Mouse (Mus musculus): ENCODE data around the gene A830005F24Rik. TPM values are rescaled to one million over a fixed set of nuclear protein-coding genes. Genes with fewer than 3 reads are reported as not detected.

The A830005F24Rik gene
- polyA plus RNA-seq, 1 experiment from 2014 or later = 0.30 TPM

DNA sequence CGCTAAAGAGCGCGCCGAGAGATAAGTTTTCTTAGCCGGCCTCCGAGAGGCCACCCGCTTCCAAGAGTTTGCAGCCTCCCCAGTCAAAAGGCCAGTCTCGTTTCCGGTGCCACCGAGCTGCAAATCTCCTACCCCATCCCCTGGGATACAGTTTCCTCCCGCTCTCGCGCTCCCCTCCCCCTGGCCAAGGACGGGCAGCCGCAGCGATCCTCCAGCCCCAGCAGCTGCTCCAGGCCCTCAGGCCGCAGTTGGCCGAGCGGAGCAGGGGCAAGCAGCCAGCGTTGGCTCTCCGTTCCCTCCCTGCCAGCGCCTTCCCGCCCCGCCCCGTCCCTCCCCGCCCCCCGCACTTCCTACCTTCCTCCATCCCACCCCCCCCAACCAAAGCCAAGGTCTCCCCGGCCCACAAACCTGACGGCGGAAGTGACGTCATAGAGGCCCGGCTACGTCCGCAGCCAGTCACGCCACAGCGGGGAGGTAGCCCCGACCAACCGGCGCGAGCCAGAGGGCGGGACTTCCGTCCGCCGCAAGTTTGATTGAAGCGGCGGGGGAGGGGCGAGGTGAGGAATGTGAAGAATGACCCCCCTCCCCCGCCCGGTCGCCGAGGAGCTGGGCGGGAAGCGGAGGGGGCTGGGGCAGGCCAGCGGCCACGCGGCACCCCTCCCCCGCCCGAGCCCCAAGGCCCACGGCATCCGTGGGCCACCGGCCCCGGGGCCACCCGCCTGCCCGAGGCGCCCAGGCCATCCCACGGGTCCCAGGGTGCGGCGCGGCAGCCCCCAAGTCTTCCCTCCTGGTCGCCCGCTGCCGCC, 32.3 kb downstream of the A830005F24Rik start:
- H3K9me3 ChIP-seq (replicated peaks) = no peaks in the 10 kb centered on the region
- H3K9ac ChIP-seq = peak overlapping the region; percentile 99
- H3K4me1 ChIP-seq (replicated peaks) = peaks cover 33% of the 10 kb centered on the region
- peak overlapping the region; percentile 99 for H3K27ac ChIP-seq (replicated peaks)
- H3K36me3 ChIP-seq (replicated peaks) = 0 out of 2 replicates have a peak, but pooled peaks cover 3% of the 10 kb centered on the region
- no peaks in the 10 kb centered on the region for H3K27me3 ChIP-seq
- under 1% methylated on average over 66 of the region's 72 CpGs for WGBS (ENCODE audit: insufficient replicate concordance)
- ATAC-seq (ENCODE audit: insufficient read depth) = peak; percentile 77
- H3K4me3 ChIP-seq (replicated peaks) = peak overlapping the region; percentile 99
- peak overlapping the region; percentile 77 for H3K4me2 ChIP-seq

GRCm38 (mm10) chr13:48546330-48546917, 33.1 kb downstream of the A830005F24Rik start:
- H3K4me3 ChIP-seq (replicated peaks) = peak overlapping the region; percentile 99
- 0% methylated on average over 71 of the region's 72 CpGs for WGBS (ENCODE audit: insufficient replicate concordance)
- H3K9me3 ChIP-seq (replicated peaks) = no peaks in the 10 kb centered on the region
- H3K4me1 ChIP-seq (replicated peaks) = peaks cover 28% of the 10 kb centered on the region
- no peaks in the 10 kb centered on the region for H3K27me3 ChIP-seq
- ATAC-seq (ENCODE audit: insufficient read depth) = peak; percentile 93
- H3K36me3 ChIP-seq (replicated peaks) = 0 out of 2 replicates have a peak, but pooled peaks cover 3% of the 10 kb centered on the region
- H3K4me2 ChIP-seq = peak overlapping the region; percentile 77
- peak overlapping the region; percentile 99 for H3K9ac ChIP-seq
- H3K27ac ChIP-seq (replicated peaks) = peak overlapping the region; percentile 99

DNA sequence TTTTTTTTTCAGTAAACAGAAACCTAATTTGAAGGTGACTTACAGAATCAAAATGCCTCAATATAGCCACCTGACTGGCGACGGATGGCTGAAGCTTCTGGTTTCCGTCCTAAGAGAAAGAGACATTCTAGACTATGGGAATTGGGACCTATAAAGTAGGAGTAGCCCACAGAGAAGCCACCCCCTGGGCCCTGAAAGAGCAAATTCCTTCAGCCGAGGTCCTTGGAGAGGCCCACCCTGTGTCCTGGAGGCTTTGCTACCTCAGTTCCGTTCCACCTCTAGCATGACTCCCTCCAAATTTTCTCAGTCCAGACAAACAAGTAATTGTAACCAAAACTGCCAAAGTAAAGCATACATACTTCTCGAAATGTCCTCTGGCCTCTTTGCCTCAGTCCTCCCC, 34.3 kb downstream of the A830005F24Rik start:
- Histone ChIP-seq H3K4me2 (no peak overlapping the region), H3K27ac (replicated peaks) (no peak overlapping the region), H3K9me3 (replicated peaks) (no peaks in the 10 kb centered on the region), H3K36me3 (replicated peaks) (0 out of 2 replicates have a peak, but pooled peaks cover 3% of the 10 kb centered on the region), H3K27me3 (no peaks in the 10 kb centered on the region), H3K9ac (no peak overlapping the region), H3K4me3 (replicated peaks) (no peak overlapping the region), H3K4me1 (replicated peaks) (peaks cover 32% of the 10 kb centered on the region)
- WGBS (ENCODE audit: insufficient replicate concordance) = 79% methylated on average over 6 of the region's 6 CpGs
- no peak for ATAC-seq (ENCODE audit: insufficient read depth)

DNA sequence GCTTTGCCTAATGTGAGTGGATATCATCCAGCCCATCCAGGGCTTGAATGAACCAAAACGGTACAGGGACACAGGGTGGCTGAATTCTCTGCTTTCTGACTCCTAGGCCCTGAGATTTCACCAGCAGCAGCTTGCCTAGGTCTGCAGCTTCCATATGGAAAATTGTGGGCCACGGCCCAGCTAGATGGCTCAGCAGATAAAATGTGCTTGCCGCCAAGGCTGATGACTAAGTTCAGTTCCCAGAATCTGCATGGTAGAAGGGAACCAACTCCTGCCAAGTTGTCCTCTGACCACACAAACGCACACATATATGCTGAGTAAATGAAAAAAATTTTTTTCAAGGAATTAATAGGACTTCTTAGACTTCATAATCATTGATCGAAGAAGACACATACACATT, 34.9 kb downstream of the A830005F24Rik start:
- no peak for ATAC-seq (ENCODE audit: insufficient read depth)
- no peaks in the 10 kb centered on the region for H3K27me3 ChIP-seq

DNA sequence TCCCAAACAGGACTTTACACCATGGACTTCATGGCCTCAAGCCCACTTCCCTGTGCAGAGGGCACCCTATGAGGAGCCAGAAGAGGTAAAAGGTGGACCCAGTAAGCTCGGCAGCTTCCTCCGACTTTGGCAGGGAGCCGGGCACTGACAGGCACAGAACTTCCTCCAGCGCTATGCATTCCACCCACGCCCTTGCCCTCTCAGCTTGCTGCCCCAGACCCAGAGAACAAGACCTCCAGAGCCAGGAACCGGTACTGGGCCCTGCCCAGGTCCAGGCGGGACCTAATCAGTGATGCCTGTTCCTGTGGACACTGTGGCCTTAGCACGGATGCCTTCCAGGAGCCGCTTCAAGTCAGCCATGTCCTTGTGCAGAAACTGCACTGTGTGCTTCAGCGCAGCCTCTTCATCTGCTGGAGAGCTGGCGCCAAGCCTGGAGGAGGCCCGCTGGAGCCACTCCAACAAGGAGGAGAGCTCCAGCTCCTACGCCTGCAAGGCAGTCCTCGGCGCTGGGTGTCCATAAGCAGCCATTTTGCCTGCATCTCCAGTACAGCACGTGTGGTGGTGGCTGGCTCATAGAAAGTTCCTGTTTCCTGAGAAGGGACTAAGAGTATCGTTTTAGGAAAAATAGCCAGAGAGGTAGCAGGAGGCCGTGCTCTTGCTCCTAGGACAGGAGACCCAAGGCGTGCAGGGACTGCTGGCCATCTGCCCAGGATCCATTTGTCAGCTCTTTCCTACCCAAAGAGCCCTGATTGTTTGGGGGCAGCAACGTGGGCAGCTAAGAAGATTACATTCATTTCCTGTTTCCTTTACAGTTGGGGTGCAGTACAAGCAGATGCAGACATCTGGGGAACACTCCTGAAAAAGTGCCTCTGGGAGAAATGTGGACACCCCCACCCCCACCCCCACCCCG, 39.1 kb downstream of the A830005F24Rik start:
- Histone ChIP-seq H3K4me1 (replicated peaks) (peaks cover 11% of the 10 kb centered on the region; the same call in 1 of the 2 replicates), H3K4me3 (replicated peaks) (no peak overlapping the region), H3K9ac (no peak overlapping the region), H3K27ac (replicated peaks) (no peak overlapping the region), H3K4me2 (no peak overlapping the region), H3K27me3 (no peaks in the 10 kb centered on the region), H3K36me3 (replicated peaks) (no peaks in the 10 kb centered on the region), H3K9me3 (replicated peaks) (no peaks in the 10 kb centered on the region)
- peak; percentile 34 for ATAC-seq (ENCODE audit: insufficient read depth)
- WGBS (ENCODE audit: insufficient replicate concordance) = 60% methylated on average over 21 of the region's 21 CpGs

More for the DNA sequence above, 34.9 kb downstream of the A830005F24Rik start:
- no peak overlapping the region for H3K9ac ChIP-seq
- WGBS (ENCODE audit: insufficient replicate concordance) = 77% methylated on average over 5 of the region's 5 CpGs
- H3K4me1 ChIP-seq (replicated peaks) = peaks cover 32% of the 10 kb centered on the region
- no peaks in the 10 kb centered on the region for H3K9me3 ChIP-seq (replicated peaks)
- H3K27ac ChIP-seq (replicated peaks) = no peak overlapping the region
- H3K4me3 ChIP-seq (replicated peaks) = no peak overlapping the region
- H3K36me3 ChIP-seq (replicated peaks) = 0 out of 2 replicates have a peak, but pooled peaks cover 3% of the 10 kb centered on the region
- no peak overlapping the region for H3K4me2 ChIP-seq

DNA sequence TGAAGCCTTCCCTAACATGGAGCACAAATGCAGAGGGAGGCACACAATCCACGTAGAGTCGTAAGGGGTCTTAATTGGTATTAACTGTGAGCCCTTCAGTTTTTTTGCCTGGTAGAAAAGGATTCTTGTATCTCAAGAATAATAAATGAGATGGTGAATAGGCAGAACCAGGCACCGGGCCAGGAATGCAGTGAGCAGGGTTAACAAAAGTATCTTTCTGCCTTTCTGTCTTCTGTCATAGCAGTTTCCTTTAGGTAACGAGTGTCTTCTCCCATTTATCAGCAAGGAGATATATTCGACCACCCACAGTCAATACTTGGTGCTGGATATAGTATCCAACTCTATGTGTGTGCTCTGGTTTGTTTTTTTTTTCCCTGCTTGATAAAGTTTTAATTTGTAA, 40.1 kb downstream of the A830005F24Rik start:
- H3K4me3 ChIP-seq (replicated peaks) = no peak overlapping the region
- H3K36me3 ChIP-seq (replicated peaks) = no peaks in the 10 kb centered on the region
- H3K27me3 ChIP-seq = no peaks in the 10 kb centered on the region
- 64% methylated on average over 5 of the region's 5 CpGs for WGBS (ENCODE audit: insufficient replicate concordance)
- no peak overlapping the region for H3K4me2 ChIP-seq
- ATAC-seq (ENCODE audit: insufficient read depth) = no peak
- H3K9ac ChIP-seq = no peak overlapping the region
- no peak overlapping the region for H3K27ac ChIP-seq (replicated peaks)
- peaks cover 11% of the 10 kb centered on the region; the same call in 1 of the 2 replicates for H3K4me1 ChIP-seq (replicated peaks)
- no peaks in the 10 kb centered on the region for H3K9me3 ChIP-seq (replicated peaks)

GRCm38 (mm10) chr13:48554552-48554951, 41.2 kb downstream of the A830005F24Rik start:
- no peak overlapping the region for H3K4me2 ChIP-seq
- H3K4me3 ChIP-seq (replicated peaks) = no peak overlapping the region
- ATAC-seq (ENCODE audit: insufficient read depth) = no peak
- H3K27me3 ChIP-seq = no peaks in the 10 kb centered on the region
- H3K36me3 ChIP-seq (replicated peaks) = no peaks in the 10 kb centered on the region
- WGBS (ENCODE audit: insufficient replicate concordance) = 61% methylated on average over 1 of the region's 1 CpGs
- no peak overlapping the region for H3K27ac ChIP-seq (replicated peaks)
- no peak overlapping the region for H3K9ac ChIP-seq
- H3K4me1 ChIP-seq (replicated peaks) = peaks cover 11% of the 10 kb centered on the region; the same call in 1 of the 2 replicates
- no peaks in the 10 kb centered on the region for H3K9me3 ChIP-seq (replicated peaks)

DNA sequence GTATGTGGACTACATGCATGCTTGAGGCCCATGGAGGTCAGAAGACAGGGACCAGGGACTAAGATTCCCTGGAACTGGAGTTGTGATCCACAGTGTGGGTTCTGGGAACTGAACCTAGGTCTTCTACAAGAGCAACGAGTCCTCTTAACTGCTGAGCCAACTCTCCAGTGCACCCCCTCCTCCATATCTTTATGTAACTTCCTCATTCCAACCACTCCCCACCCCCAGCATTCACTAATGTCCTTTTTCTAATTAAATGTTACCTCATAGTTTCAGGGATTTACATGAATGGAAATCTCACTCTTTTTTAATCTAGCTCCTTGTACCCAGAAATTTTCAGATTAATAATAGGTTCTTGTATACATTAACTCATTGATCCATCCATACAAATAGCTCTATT, 42.6 kb downstream of the A830005F24Rik start:
- Histone ChIP-seq H3K27ac (replicated peaks) (no peak overlapping the region), H3K4me2 (no peak overlapping the region), H3K4me1 (replicated peaks) (peaks cover 11% of the 10 kb centered on the region; the same call in 1 of the 2 replicates), H3K27me3 (no peaks in the 10 kb centered on the region), H3K9me3 (replicated peaks) (no peaks in the 10 kb centered on the region), H3K4me3 (replicated peaks) (no peak overlapping the region), H3K36me3 (replicated peaks) (no peaks in the 10 kb centered on the region), H3K9ac (no peak overlapping the region)
- ATAC-seq (ENCODE audit: insufficient read depth) = no peak
- 34% methylated on average over 1 of the region's 1 CpGs for WGBS (ENCODE audit: insufficient replicate concordance)

- no peaks in the 10 kb centered on the region for H3K4me1 ChIP-seq (replicated peaks)
- no peak overlapping the region for H3K27ac ChIP-seq (replicated peaks)
- 65% methylated on average over 2 of the region's 2 CpGs for WGBS (ENCODE audit: insufficient replicate concordance)
- H3K4me3 ChIP-seq (replicated peaks) = no peak overlapping the region
- no peak overlapping the region for H3K4me2 ChIP-seq
- no peaks in the 10 kb centered on the region for H3K36me3 ChIP-seq (replicated peaks)
- H3K9ac ChIP-seq = no peak overlapping the region
- no peaks in the 10 kb centered on the region for H3K27me3 ChIP-seq
- ATAC-seq (ENCODE audit: insufficient read depth) = no peak
- H3K9me3 ChIP-seq (replicated peaks) = no peaks in the 10 kb centered on the region
These were observed 48.1 kb downstream of the A830005F24Rik start for GRCm38 (mm10) chr13:48561481-48561880.

GRCm38 (mm10) chr13:48562336-48562735, 49.0 kb downstream of the A830005F24Rik start:
- no peak overlapping the region for H3K27ac ChIP-seq (replicated peaks)
- no peaks in the 10 kb centered on the region for H3K36me3 ChIP-seq (replicated peaks)
- H3K27me3 ChIP-seq = no peaks in the 10 kb centered on the region
- no peaks in the 10 kb centered on the region for H3K9me3 ChIP-seq (replicated peaks)
- H3K4me2 ChIP-seq = no peak overlapping the region
- H3K4me3 ChIP-seq (replicated peaks) = no peak overlapping the region
- ATAC-seq (ENCODE audit: insufficient read depth) = no peak
- WGBS (ENCODE audit: insufficient replicate concordance) = 65% methylated on average over 5 of the region's 5 CpGs
- no peak overlapping the region for H3K9ac ChIP-seq
- H3K4me1 ChIP-seq (replicated peaks) = no peaks in the 10 kb centered on the region

Measured in liver, embryonic 15.5 days (tissue).